Mouse (Mus musculus): ENCODE results near the gene Senp1. TPM values are rescaled to one million over a fixed set of nuclear protein-coding genes. Genes with fewer than 3 reads are reported as not detected.
A peak's percentile ranks its signal among the peaks of the same experiment; 100 is the strongest.

The Senp1 gene
- polyA plus RNA-seq, 1 experiment from 2014 or later, result 16.7 TPM

GRCm38 (mm10) chr15:98021886-98022285, 71.7 kb downstream of the Senp1 start:
- no peak for ATAC-seq (replicated peaks; ENCODE audit: insufficient number of reproducible peaks, insufficient read depth, low FRiP score, low read depth)
- Histone ChIP-seq H3K27me3 (no peaks in the 10 kb centered on the region), H3K4me3 (no peak overlapping the region), H3K27ac (no peak overlapping the region), H3K4me2 (no peak overlapping the region), H3K4me1 (replicated peaks) (peaks cover 18% of the 10 kb centered on the region), H3K36me3 (no peaks in the 10 kb centered on the region), H3K9ac (no peak overlapping the region), H3K9me3 (replicated peaks) (no peaks in the 10 kb centered on the region)
- WGBS, result 43% methylated on average over 2 of the region's 2 CpGs

GRCm38 (mm10) chr15:98019047-98019446, 74.5 kb downstream of the Senp1 start:
- Histone ChIP-seq H3K9me3 (replicated peaks) (no peaks in the 10 kb centered on the region), H3K4me2 (no peak overlapping the region), H3K4me1 (replicated peaks) (no peaks in the 10 kb centered on the region), H3K27ac (no peak overlapping the region), H3K27me3 (no peaks in the 10 kb centered on the region), H3K36me3 (no peaks in the 10 kb centered on the region), H3K4me3 (no peak overlapping the region), H3K9ac (no peak overlapping the region)
- WGBS, result 55% methylated on average over 3 of the region's 3 CpGs
- ATAC-seq (replicated peaks; ENCODE audit: insufficient number of reproducible peaks, insufficient read depth, low FRiP score, low read depth), result no peak

- Histone ChIP-seq H3K9me3 (replicated peaks) (no peaks in the 10 kb centered on the region), H3K4me3 (no peak overlapping the region), H3K36me3 (no peaks in the 10 kb centered on the region), H3K27me3 (no peaks in the 10 kb centered on the region), H3K27ac (no peak overlapping the region), H3K4me2 (no peak overlapping the region), H3K9ac (no peak overlapping the region), H3K4me1 (replicated peaks) (no peaks in the 10 kb centered on the region)
- WGBS, result 76% methylated on average over 4 of the region's 4 CpGs
- ATAC-seq (replicated peaks; ENCODE audit: insufficient number of reproducible peaks, insufficient read depth, low FRiP score, low read depth), result no peak
Observed at GRCm38 (mm10) chr15:98017925-98018324, 75.6 kb downstream of the Senp1 start.

- Histone ChIP-seq H3K27ac (no peak overlapping the region), H3K9me3 (replicated peaks) (no peaks in the 10 kb centered on the region), H3K4me2 (no peak overlapping the region), H3K9ac (no peak overlapping the region), H3K4me3 (no peak overlapping the region), H3K4me1 (replicated peaks) (no peaks in the 10 kb centered on the region), H3K36me3 (no peaks in the 10 kb centered on the region), H3K27me3 (peaks cover 5% of the 10 kb centered on the region; the same call in 1 of the 2 replicates)
- WGBS, result 73% methylated on average over 6 of the region's 6 CpGs
- no peak for ATAC-seq (replicated peaks; ENCODE audit: insufficient number of reproducible peaks, insufficient read depth, low FRiP score, low read depth)
Observed at GRCm38 (mm10) chr15:98012810-98013209, 80.7 kb downstream of the Senp1 start.

GRCm38 (mm10) chr15:98005181-98005580, 88.4 kb downstream of the Senp1 start:
- Histone ChIP-seq H3K4me3 (peak overlapping the region; percentile 48), H3K9me3 (replicated peaks) (no peaks in the 10 kb centered on the region), H3K9ac (no peak overlapping the region), H3K36me3 (no peaks in the 10 kb centered on the region), H3K27me3 (peaks cover 75% of the 10 kb centered on the region), H3K27ac (no peak overlapping the region), H3K4me1 (replicated peaks) (peaks cover 44% of the 10 kb centered on the region), H3K4me2 (peak overlapping the region; percentile 82; the same call in 1 of the 2 replicates)
- WGBS, result 23% methylated on average over 11 of the region's 11 CpGs
- no peak for ATAC-seq (replicated peaks; ENCODE audit: insufficient number of reproducible peaks, insufficient read depth, low FRiP score, low read depth)

- Histone ChIP-seq H3K27me3 (peaks cover 80% of the 10 kb centered on the region), H3K4me1 (replicated peaks) (peaks cover 44% of the 10 kb centered on the region), H3K9ac (peak overlapping the region; percentile 43), H3K27ac (no peak overlapping the region), H3K4me2 (peak overlapping the region; percentile 82), H3K9me3 (replicated peaks) (no peaks in the 10 kb centered on the region), H3K36me3 (no peaks in the 10 kb centered on the region), H3K4me3 (peak overlapping the region; percentile 48)
- no peak for ATAC-seq (replicated peaks; ENCODE audit: insufficient number of reproducible peaks, insufficient read depth, low FRiP score, low read depth)
- WGBS, result 4% methylated on average over 19 of the region's 19 CpGs
Observed at GRCm38 (mm10) chr15:98004740-98005159, 88.8 kb downstream of the Senp1 start.

- no peak within 1 kb of the TSS for H3K27ac ChIP-seq
- WGBS, result 1% methylated on average over 59 of the region's 59 CpGs
- H3K4me1 ChIP-seq (replicated peaks), result peaks cover 44% of the 10 kb centered on the region
Observed at GRCm38 (mm10) chr15:98003822-98004739, 89.5 kb downstream of the Senp1 start, which contains the start of gene Col2a1. Col2a1 (minus strand) TSS chr15:98004695.

GRCm38 (mm10) chr15:98002991-98003821, 90.3 kb downstream of the Senp1 start:
- Histone ChIP-seq H3K27me3 (peaks cover 94% of the 10 kb centered on the region), H3K4me3 (peak overlapping the region; percentile 48), H3K27ac (no peak overlapping the region), H3K9ac (no peak overlapping the region), H3K9me3 (replicated peaks) (no peaks in the 10 kb centered on the region), H3K36me3 (no peaks in the 10 kb centered on the region), H3K4me1 (replicated peaks) (peaks cover 44% of the 10 kb centered on the region), H3K4me2 (peak overlapping the region; percentile 82)
- WGBS, result 2% methylated on average over 42 of the region's 42 CpGs
- ATAC-seq (replicated peaks; ENCODE audit: insufficient number of reproducible peaks, insufficient read depth, low FRiP score, low read depth), result no peak

More at GRCm38 (mm10) chr15:98003822-98004739, 89.5 kb downstream of the Senp1 start, which contains the start of gene Col2a1:
- Histone ChIP-seq H3K4me2 (peak within 1 kb of the TSS; percentile 82), H3K27me3 (peaks cover 86% of the 10 kb centered on the region), H3K9ac (peak within 1 kb of the TSS; percentile 43), H3K36me3 (no peaks in the 10 kb centered on the region), H3K4me3 (peak within 1 kb of the TSS; percentile 48), H3K9me3 (replicated peaks) (no peaks in the 10 kb centered on the region)
- no peak for ATAC-seq (replicated peaks; ENCODE audit: insufficient number of reproducible peaks, insufficient read depth, low FRiP score, low read depth)

- H3K27me3 ChIP-seq, result peaks cover 90% of the 10 kb centered on the region
- H3K4me3 ChIP-seq, result peak overlapping the region; percentile 48
- H3K4me2 ChIP-seq, result peak overlapping the region; percentile 82
- under 1% methylated on average over 42 of the region's 42 CpGs for WGBS
- H3K9me3 ChIP-seq (replicated peaks), result no peaks in the 10 kb centered on the region
- ATAC-seq (replicated peaks; ENCODE audit: insufficient number of reproducible peaks, insufficient read depth, low FRiP score, low read depth), result no peak
- no peaks in the 10 kb centered on the region for H3K36me3 ChIP-seq
- H3K4me1 ChIP-seq (replicated peaks), result peaks cover 44% of the 10 kb centered on the region
- H3K9ac ChIP-seq, result peak overlapping the region; percentile 1; the same call in 1 of the 2 replicates
- H3K27ac ChIP-seq, result no peak overlapping the region
Observed at GRCm38 (mm10) chr15:98002113-98002990, 91.2 kb downstream of the Senp1 start.

- Histone ChIP-seq H3K4me3 (peak overlapping the region; percentile 48), H3K4me2 (peak overlapping the region; percentile 82), H3K9ac (peak overlapping the region; percentile 1; the same call in 1 of the 2 replicates), H3K4me1 (replicated peaks) (peaks cover 44% of the 10 kb centered on the region), H3K36me3 (no peaks in the 10 kb centered on the region), H3K27me3 (peaks cover 82% of the 10 kb centered on the region), H3K27ac (no peak overlapping the region), H3K9me3 (replicated peaks) (no peaks in the 10 kb centered on the region)
- 2% methylated on average over 37 of the region's 37 CpGs for WGBS
- peak; percentile 53; the same call in 1 of the 2 replicates for ATAC-seq (replicated peaks; ENCODE audit: insufficient number of reproducible peaks, insufficient read depth, low FRiP score, low read depth)
Observed at GRCm38 (mm10) chr15:98001321-98002112, 92.0 kb downstream of the Senp1 start.
